Mouse (Mus musculus) hematopoietic stem cell, adult 5-6 weeks (primary cell): ENCODE data around the gene Lrch3. TPM values are rescaled to one million over a fixed set of nuclear protein-coding genes. Genes with fewer than 3 reads are reported as not detected.

Source experiments
- ATAC-seq, 2 experiments: fragments of 125-278 bp in 1 of 2; replicated peaks in 1 of 2; 2 replicates each; pipeline ENCODE4 v1.8.0; 2016 to 2017; ENCODE audit warnings: inconsistent platforms in 2 of 2, mild to moderate bottlenecking in 2 of 2, moderate number of reproducible peaks in 2 of 2, low read depth in 1 of 2, moderate TSS enrichment in 1 of 2; ENCODE audit not compliant: low FRiP score in 2 of 2, poor library complexity in 2 of 2, severe bottlenecking in 2 of 2, insufficient read depth in 1 of 2, low TSS enrichment in 1 of 2
- total RNA-seq: library from RNA; stranded (forward); fragments of 172-1452, 232-1000 nt; gene quantifications from 2 replicates; pipeline ENCODE4 v1.2.3, GENCODE M21; 2017

Lrch3 gene
- total RNA-seq, 1 experiment from 2014 or later: 24.5 TPM

DNA sequence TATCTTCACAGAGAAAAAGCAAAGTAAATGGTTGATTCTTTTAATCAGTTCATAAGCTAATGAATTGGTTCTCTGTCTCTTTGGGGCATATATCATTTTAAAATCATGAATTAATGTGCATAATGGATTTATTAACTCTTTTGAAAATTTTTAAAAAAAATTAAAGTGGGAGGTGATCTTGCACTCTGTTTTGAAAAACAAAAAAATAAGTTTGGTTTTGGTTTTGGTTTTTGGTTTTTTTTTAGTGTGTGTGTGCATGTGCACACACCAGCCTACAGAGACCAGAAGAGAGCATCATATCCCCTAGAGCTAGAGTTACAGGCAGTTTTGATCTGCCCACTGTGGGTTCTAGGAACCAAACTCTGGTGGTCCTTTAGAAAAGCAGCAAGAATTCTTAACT is 35.4 kb downstream of the Lrch3 start:
- ATAC-seq: no peak

DNA sequence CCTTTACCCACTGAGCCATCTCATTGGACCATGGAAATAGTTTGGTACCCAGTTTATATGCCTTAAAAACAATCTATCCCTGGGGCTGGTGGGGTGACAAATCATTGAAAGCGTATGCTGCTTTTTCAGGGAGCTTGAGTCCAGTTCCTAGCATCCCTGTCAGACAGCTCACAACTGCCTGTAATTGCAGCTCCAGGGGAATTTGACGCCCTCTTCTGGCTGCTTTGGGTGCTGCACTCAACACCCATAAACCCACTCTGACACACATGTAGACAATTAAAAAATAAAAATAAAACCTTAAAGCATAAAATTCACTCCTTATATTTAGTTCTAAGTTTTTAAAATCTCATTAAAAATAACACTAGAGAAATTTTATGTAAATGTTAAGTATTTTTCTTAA is 37.2 kb downstream of the Lrch3 start:
- ATAC-seq: no peak

DNA sequence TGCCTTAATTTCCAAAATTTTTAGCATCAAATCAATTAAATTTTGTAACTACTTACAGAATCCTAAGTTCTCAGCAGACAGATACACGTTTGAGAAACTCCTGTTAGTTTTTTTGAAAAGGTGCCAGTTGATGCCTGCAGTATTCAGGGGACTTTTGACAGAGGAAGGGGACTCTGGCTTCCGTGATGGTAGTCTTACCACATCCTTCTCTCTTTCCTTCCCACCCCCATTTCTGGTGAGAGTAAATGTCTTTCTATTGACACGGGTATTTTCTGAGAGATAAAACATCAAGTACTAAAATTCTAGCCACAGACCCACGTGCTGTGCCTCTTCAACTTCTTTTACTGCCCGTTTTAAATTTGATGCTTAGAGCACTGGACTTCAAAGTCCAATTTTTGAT is 39.9 kb downstream of the Lrch3 start:
- no peak for ATAC-seq

DNA sequence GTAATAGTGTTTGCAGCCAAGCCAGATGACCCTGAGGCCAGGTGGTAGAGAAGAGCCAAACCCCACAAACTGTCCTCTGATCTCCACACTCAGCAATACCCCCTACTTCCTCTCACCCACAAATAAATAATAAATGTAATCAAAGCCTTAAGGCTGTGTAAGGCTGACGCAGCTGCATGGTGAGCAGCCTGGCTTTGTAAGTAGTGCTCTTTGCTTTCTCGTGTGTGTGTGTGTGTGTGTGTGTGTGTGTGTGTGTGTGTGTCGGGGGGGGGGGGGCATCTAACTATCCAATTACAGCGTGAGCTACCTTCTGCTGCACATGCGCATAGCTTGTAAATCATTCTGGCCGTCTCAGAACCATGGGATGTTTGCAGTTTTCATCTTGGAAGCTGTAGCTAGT is 40.4 kb downstream of the Lrch3 start:
- ATAC-seq: no peak

DNA sequence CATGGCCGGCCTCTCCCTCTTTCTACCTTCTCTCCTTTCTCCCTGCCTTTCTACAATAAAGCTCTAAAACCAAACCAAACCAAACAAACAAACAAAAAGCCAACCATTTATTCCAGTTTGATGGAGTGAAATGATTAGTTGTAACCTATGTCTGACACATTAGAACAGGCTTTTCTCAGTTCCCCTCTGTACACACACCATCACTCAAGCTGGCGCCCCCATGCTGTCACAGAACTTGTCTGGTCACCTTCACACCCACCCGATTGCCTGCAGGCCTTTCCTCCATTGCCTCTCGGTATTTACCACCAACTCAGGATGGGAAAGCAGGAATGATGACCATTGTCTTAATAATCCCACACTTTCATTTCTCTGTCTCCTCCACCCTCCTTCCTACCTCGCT is 43.0 kb downstream of the Lrch3 start:
- no peak for ATAC-seq

DNA sequence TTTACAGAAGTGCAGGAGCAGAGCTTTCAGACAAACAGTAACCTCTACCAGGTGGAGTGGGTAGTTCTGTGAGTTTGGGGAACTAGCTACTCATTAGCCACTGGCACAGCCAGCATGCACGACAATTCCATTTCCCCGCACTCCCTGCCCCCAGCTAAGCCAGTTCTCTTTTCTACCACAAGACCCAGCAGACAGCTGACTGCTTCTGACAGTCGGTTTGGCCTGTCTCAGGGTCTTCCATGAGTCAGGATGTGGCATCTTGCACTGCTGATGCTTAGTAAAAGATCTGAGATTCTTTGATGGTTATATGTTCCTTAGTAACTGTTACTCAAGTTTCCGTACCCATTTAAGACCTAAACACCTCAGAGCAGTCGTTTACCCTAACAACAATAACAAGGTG is 58.6 kb downstream of the Lrch3 start:
- peak; percentile 27 to 60 for ATAC-seq

DNA sequence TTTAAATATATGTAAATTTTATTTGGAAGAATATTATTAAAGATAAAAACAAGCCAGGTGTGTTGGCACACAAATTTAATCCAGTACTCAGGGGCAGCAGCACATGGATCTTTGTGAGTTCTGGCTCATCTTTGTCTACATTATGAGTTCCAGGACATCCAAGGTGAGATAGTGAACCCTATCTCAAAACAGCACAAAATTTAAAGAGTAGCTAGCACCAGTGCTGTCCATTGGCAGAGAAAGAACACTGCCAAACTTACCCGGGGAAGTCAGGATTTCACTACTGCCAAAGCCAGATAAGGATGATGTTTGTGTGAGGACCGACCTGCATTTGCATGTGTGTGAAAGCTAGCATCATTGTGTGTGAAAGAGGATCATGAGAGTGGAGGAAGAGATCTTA is 59.1 kb downstream of the Lrch3 start:
- ATAC-seq: no peak

DNA sequence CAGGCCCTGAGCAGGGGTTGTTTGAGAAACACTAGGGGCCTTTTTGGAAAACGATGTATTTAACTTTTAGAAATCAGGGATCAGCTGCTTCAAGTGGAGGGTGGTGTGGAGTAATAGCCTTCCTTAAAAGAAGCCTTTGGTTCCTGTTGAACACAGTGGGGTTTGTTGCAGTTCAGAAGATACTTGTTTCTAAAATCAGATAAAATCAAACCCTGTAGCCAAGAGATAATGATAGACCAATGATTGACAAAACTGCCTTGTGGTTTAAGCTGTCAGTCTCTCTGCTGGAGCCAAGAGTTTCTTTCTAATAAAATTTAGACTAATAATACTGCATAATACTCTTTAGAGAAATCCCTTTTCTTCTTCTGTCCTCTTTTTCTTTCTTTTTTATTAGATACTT is 66.3 kb downstream of the Lrch3 start:
- ATAC-seq: no peak

DNA sequence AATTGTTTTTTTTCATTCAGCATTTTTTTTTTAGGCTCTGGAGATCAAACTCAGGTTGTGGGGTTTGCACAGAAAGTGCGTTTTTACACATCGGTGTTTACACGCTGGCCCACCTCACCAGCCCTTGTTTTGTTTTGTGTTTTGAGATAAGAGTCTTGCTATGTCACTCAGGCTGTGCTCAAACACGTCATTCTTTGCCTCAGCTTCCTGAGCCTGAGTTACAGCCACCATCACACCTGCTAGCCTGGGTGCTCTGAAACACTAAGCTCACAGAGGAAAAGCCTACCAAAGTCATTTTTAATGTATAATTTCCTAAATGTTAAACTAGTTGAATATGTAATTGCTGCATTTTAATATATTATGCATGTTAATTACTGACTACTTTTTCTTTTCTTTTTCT is 67.5 kb downstream of the Lrch3 start:
- no peak for ATAC-seq

DNA sequence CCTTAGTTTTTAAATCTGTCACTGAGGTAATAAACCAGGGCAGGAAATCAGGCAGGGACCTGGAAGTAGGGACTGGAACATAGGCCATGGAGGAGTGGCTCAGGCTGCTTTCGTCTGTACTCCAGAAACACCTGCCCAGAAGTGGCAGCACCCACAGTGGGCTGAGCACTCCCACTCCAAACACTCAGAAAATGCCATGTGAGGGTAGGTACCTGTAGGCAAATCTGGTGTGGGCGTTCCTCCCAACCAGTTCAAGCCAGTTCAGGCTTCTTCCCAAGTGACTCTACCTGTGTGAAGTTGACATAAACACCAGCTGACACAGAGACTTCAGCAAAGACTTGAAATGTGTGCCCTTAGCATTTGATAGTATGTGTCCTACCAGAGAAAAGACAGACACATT is 70.7 kb downstream of the Lrch3 start:
- ATAC-seq: no peak

DNA sequence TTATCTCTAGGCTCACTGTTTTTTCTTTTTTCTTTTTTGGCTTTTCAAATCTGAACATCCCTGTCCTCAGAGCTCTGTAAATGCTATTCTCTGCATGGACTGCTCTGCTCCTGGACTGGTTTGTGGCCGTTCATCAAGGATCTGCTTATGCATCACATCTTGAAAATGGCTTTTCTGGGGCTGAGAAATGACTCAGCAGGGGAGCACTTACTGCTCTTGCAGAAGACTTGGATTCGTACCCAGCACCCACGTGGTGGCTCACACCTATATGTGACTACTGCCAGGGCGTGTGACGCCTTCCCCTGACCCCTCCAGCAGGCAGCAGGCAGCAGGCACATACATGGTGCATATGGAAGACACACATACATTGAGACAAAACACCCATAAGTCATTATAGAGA is 78.3 kb downstream of the Lrch3 start:
- ATAC-seq: no peak

DNA sequence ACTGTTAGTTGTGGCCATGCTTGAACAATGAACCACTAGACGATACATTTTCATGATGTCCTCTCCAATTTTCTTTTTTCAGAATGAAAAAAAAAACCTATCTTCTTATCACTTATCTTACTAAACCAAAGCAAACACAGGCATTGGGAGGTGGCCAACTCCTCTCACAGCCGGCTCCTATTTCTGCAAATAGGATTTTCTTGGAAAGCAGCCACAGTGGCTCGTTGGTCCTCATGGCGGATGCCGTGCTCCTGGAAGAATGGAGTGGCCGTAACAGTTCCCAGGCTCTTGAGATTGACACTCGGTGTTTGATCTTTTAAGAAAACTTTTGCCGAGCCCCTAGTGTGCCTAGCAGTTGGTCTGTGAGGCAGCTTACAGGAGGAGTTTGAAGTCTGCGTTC is 91.3 kb downstream of the Lrch3 start:
- ATAC-seq: no peak

DNA sequence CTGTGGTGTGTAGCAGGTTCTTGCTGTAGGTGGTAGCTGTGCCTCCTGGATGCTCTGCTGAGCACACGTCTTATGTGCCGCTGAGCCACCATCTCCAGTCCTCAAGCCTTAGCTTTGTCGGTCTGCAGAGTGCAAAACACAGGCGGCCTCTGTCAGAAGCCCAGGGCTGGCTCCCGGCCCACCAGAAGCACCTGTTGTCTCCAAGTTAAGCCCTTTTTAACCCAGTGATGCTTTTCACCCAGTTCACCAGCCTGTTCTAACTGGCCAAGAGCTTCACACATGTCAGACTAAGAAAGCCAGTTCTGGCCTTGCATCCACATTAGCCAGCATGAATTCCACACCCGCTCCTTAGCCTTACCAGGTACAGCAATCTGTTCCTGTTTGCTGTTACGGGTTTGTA is 93.0 kb downstream of the Lrch3 start:
- ATAC-seq: no peak

DNA sequence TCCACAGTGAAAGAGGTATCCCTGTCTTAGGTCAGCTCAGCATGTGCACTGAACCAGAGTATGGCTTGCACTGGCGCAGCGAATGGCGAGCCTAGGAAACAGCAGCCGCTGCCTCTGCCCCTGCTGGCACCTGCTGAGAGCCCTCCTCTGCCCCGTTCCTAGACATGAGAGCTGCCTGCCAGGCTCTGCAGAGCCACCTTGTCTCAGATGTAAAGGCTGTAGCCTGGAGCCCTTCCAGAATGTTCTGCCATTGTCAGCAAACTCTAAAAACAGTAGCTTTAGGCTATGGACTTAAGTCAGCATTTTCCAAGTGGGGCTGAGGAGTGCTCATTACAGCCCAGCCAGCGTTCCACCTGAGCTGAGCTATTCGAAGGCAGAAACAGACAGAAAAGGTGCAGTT is 93.5 kb downstream of the Lrch3 start:
- no peak for ATAC-seq

DNA sequence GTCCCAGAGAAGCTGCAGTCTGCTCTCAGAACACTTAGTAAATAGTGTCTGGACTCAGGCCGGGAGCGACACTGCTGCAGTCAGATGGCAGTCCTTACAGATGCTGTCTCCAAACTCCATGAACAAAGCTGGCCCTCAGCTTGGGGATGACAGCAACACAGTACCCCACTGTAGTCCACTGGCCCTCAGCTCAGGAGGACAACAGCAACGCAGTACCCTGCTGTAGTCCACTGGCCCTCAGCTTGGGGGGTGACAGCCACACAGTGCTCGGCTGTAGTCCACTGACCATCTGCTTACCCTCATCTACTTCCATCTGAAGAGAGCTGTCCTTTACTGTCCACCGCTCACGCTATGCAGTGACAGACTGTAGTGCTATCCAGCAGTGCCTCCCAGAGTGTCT is 96.3 kb downstream of the Lrch3 start:
- no peak for ATAC-seq

DNA sequence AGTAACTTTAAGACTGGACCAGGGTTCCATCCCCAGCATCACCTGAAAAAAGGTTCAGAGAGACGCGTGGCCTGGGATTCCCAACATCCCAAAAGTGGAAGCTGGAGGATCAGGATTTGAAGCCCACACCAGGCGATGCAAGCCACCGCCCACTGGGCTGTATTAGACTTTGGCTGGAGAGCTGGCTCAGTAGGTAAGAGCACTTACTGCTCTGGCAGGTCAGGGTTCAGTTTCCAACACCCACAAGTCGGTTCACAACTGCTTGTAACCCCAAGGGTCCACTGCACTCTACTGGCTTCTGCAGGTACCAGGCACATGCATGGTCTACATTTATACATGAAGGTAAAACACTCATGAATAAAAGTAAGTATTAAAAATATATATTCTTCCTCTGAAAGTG is 99.9 kb downstream of the Lrch3 start:
- ATAC-seq: no peak

DNA sequence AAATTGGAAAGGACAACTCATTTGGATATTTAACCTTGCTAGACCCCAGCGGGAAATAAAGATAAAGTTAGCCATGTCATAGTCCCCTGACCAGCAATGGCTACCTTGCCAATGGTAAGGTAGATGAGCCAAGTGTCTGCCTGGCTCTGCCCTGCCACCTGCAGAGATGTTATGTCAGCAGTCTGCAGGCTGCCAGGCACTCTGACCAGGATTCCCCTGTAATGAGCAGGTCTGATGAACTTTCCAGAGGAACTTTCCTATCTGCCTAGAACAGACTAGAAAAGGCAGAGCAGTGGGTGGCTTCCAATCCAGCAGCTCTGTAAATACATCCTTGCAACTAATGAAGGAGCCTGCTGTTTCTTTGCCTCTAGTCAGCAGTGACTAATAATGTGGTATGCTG is 101.0 kb downstream of the Lrch3 start:
- ATAC-seq: no peak

DNA sequence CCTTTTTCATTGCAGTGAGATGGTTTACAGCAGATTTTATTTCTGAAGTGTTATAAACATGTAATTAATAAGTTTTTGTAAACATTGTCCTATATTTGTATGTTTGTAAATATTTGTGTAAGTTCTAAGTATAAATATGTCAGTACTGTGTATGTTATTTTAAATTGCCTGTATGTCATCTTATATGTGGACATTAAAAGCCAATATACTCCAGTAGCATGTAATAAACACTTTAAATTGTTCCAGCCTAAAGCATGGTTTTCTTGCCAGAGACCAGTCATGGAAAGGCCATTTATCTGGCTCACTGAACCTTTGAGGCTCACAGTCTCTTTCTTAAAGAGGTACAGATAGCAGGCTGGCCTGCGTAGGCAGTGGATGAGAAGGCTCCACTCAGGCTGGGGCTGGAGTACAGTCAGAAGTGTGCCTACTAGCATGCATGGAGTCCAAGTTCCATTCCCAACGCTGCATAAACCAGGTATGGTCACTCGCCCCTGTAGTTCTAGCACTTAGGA is 101.6 kb downstream of the Lrch3 start:
- ATAC-seq: no peak

DNA sequence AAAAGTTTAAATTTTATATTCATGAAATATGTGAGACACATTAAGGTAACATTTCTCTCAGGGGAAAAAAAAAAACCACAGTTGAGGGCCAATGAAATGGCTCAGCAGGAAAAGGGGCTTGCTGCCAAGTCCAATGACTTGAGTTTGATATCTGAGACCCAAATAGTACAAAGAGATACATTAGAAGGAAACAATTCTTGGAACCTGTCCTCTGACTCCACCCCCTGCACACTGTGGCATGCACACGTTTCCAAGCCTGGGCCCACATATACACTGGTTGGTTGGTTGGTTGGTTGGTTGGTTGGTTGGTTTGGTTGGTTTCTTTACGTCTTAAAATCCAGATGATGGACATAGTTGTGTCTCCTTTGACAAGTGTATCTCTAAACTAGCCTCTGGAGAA is 102.1 kb downstream of the Lrch3 start:
- ATAC-seq: no peak
